Mouse (Mus musculus): ENCODE measurements around the gene Csf1.

Gene Csf1

GRCm38 (mm10) chr3:107759929-107760581, at the start of gene Csf1:
TSS of gene Csf1 (minus strand) at chr3:107760469.
- peak; percentile 69 for DNase-seq (ENCODE audit: low spot score)

- no peak for DNase-seq (ENCODE audit: low spot score)
Observed at GRCm38 (mm10) chr3:107808013-107808750, 47.9 kb upstream of the Csf1 start.

GRCm38 (mm10) chr3:107807386-107807974, 47.2 kb upstream of the Csf1 start:
- DNase-seq (ENCODE audit: low spot score), result no peak

- DNase-seq (ENCODE audit: low spot score), result no peak
Observed at GRCm38 (mm10) chr3:107806916-107807315, 46.6 kb upstream of the Csf1 start.

- no peak for DNase-seq (ENCODE audit: low spot score)
Observed at GRCm38 (mm10) chr3:107804799-107805198, 44.5 kb upstream of the Csf1 start.

- no peak for DNase-seq (ENCODE audit: low spot score)
Observed at GRCm38 (mm10) chr3:107802185-107802946, 42.1 kb upstream of the Csf1 start.

GRCm38 (mm10) chr3:107798946-107799345, 38.7 kb upstream of the Csf1 start:
- no peak for DNase-seq (ENCODE audit: low spot score)

GRCm38 (mm10) chr3:107796191-107796983, 36.1 kb upstream of the Csf1 start:
- DNase-seq (ENCODE audit: low spot score), result no peak

GRCm38 (mm10) chr3:107794890-107795289, 34.6 kb upstream of the Csf1 start:
- DNase-seq (ENCODE audit: low spot score), result no peak

GRCm38 (mm10) chr3:107793300-107794201, 33.3 kb upstream of the Csf1 start:
- peak; percentile 53 for DNase-seq (ENCODE audit: low spot score)

- no peak for DNase-seq (ENCODE audit: low spot score)
Observed at GRCm38 (mm10) chr3:107792736-107793135, 32.5 kb upstream of the Csf1 start.

- DNase-seq (ENCODE audit: low spot score), result no peak
Observed at GRCm38 (mm10) chr3:107790766-107791303, 30.6 kb upstream of the Csf1 start.

GRCm38 (mm10) chr3:107790227-107790626, 30.0 kb upstream of the Csf1 start:
- no peak for DNase-seq (ENCODE audit: low spot score)

GRCm38 (mm10) chr3:107788885-107789284, 28.6 kb upstream of the Csf1 start:
- DNase-seq (ENCODE audit: low spot score), result peak; percentile 43

- no peak for DNase-seq (ENCODE audit: low spot score)
Observed at GRCm38 (mm10) chr3:107787613-107788501, 27.6 kb upstream of the Csf1 start.

- no peak for DNase-seq (ENCODE audit: low spot score)
Observed at GRCm38 (mm10) chr3:107786980-107787612, 26.8 kb upstream of the Csf1 start.

GRCm38 (mm10) chr3:107786344-107786743, 26.1 kb upstream of the Csf1 start:
- DNase-seq (ENCODE audit: low spot score), result no peak

- DNase-seq (ENCODE audit: low spot score), result no peak
Observed at GRCm38 (mm10) chr3:107785546-107785945, 25.3 kb upstream of the Csf1 start.

- DNase-seq (ENCODE audit: low spot score), result no peak
Observed at GRCm38 (mm10) chr3:107783315-107783714, 23.0 kb upstream of the Csf1 start.
